Mouse (Mus musculus) midbrain, embryonic 10.5 days (tissue): ENCODE measurements around the gene Ppp1r16b. TPM values are rescaled to one million over a fixed set of nuclear protein-coding genes. Genes with fewer than 3 reads are reported as not detected.

Source experiments
- DNase-seq: peaks from one replicate; pipeline ENCODE4 v3.0.0-alpha.2; 2017; ENCODE audit warnings: low spot score
- H3K27ac ChIP-seq: fragments of 300-500 bp; sonication (generic); replicated peaks from 2 replicates; pipeline ENCODE4 v1.5.1; 2016; ENCODE audit warnings: mild to moderate bottlenecking
- H3K27me3 ChIP-seq: fragments of 300-500 bp; sonication (generic); 2 replicates; pipeline ENCODE4 v1.6.1; 2016; ENCODE audit warnings: low read depth, mild to moderate bottlenecking; ENCODE audit not compliant: poor library complexity, severe bottlenecking
- H3K36me3 ChIP-seq: fragments of 300-500 bp; sonication (generic); 2 replicates; pipeline ENCODE4 v1.6.1; 2016; ENCODE audit warnings: mild to moderate bottlenecking, moderate library complexity
- H3K4me1 ChIP-seq: fragments of 300-500 bp; sonication (generic); 2 replicates; pipeline ENCODE4 v1.6.1; 2016
- H3K4me3 ChIP-seq: fragments of 300-500 bp; sonication (generic); 2 replicates; pipeline ENCODE4 v1.5.1; 2016; ENCODE audit warnings: mild to moderate bottlenecking, moderate library complexity
- H3K9me3 ChIP-seq: fragments of 300-500 bp; sonication (generic); replicated peaks from 2 replicates; pipeline ENCODE4 v1.6.1; 2016; ENCODE audit warnings: mild to moderate bottlenecking
- WGBS: fragments of 180-500 bp; shearing (Covaris S2); methylation state at CpG from one replicate; pipeline ENCODE4 v1.1.7; 2016; 5-methylcytosine and 5-hydroxymethylcytosine counted together
- polyA plus RNA-seq: library from polyadenylated mRNA; unstranded; fragments of >200 nt; fragmentation: Nextera tagmentation; extraction: Ambion mirVana; gene quantifications from 2 replicates; pipeline ENCODE4 v1.2.1, GENCODE M21; 2016

The Ppp1r16b gene
- polyA plus RNA-seq, 1 experiment from 2014 or later: 3.7 TPM

DNA sequence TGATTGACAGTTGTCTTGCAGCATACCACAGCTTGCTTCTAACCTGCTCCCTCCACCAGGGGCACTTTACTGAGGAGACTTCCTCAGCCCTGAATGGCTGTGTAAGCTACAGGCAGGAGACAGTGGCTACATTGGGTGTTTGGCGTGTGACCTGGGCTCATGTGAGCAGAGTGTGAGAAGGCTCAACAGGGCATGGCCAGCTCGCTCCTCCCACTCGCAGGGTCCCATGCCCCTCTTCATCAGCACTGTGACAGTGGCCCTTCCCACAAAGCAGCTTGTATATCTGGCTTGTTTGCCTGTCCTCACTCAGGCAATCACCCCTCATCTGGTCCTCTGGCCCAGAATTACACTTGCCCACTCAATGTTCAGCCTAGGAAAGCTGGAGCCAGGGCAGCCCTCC is 73.9 kb downstream of the Ppp1r16b start:
- 88% methylated on average over 3 of the region's 3 CpGs for WGBS
- DNase-seq: no peak
- Histone ChIP-seq H3K36me3 (peaks cover 12% of the 10 kb centered on the region), H3K9me3 (0 out of 2 replicates have a peak, but pooled peaks cover 4% of the 10 kb centered on the region), H3K27me3 (no peaks in the 10 kb centered on the region), H3K27ac (peak overlapping the region; percentile 63), H3K4me1 (peaks cover 30% of the 10 kb centered on the region), H3K4me3 (no peak overlapping the region)

DNA sequence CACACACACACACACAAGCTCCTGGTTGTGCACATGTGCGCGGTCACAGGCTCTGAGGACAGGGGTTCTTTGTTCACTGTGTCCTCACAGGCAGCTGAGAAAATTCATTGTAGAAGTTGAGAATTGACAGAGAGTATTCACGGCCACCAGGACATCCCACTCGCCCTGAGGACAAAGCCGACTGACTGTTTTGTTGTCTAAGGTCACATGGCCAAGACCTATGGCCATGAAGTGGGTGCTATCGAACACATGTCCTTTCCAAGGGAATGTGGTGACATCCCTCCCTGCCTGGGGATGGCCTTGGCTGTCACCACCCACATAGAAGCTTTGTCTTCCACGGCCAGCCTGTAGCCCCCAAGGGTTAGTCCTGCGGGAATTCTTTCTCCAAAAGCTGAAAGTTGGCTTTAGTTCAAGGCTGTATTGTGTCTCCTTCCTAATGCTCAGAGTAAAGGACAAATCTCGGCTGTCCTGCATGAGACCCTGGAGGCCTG is 75.9 kb downstream of the Ppp1r16b start:
- H3K36me3 ChIP-seq: peaks cover 12% of the 10 kb centered on the region
- DNase-seq: peak; percentile 26
- 67% methylated on average over 9 of the region's 9 CpGs for WGBS

DNA sequence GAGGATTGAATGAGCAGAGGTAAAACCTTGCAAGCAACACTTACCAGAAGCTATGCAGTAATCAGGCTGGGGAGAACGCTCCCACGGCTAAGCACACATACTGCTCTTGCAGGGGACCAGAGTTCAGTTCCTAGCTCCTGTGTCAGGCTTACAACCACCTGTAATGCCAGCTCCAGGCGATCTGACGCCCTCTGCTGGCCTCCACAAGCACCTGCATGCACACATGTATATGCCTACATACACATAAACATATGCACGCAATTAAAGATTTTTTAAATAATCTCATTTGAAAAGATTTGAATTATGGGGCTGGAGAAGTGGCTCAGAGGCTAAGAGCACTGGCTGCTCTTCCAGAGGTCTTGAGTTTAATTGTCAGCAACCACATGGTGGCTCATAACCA is 77.2 kb downstream of the Ppp1r16b start:
- H3K4me1 ChIP-seq: peaks cover 38% of the 10 kb centered on the region
- no peaks in the 10 kb centered on the region for H3K27me3 ChIP-seq
- no peak overlapping the region for H3K4me3 ChIP-seq
- H3K36me3 ChIP-seq: peaks cover 12% of the 10 kb centered on the region
- 76% methylated on average over 5 of the region's 5 CpGs for WGBS
- no peak for DNase-seq
- 0 out of 2 replicates have a peak, but pooled peaks cover 4% of the 10 kb centered on the region for H3K9me3 ChIP-seq
- no peak overlapping the region for H3K27ac ChIP-seq

More for the DNA sequence above, 75.9 kb downstream of the Ppp1r16b start:
- no peaks in the 10 kb centered on the region for H3K27me3 ChIP-seq
- H3K27ac ChIP-seq: peak overlapping the region; percentile 58
- peaks cover 38% of the 10 kb centered on the region for H3K4me1 ChIP-seq
- H3K4me3 ChIP-seq: no peak overlapping the region
- 0 out of 2 replicates have a peak, but pooled peaks cover 4% of the 10 kb centered on the region for H3K9me3 ChIP-seq

DNA sequence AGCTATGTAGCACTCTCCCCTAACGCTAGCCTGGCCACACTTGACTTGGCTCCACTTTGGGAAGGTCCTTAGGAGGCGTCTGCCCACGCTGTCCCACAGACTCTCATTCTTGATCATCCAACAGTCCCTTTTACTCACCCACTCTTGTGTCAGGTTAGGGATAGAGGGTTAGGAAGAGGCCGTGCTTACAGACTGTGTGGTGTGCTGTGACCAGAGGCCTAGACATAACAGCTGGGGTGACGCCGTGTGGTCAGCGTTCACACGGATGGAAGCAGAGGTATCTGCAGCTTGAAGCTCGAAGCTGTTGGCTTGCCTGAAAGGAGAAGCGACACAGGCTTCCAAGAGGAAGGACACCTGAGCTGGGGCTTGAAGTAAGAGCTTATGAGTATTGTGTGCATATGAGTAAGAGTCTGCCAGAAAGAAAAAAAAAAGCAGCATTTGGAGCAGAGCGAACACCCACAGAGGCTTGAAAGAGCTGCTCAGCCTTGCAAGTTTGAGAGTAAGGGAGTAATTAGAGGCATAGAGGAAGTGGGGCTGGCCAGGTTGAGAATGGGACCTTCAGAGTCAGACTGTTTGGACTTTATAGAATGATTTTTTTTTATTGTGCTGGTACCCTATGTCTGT is 78.4 kb downstream of the Ppp1r16b start:
- no peaks in the 10 kb centered on the region for H3K27me3 ChIP-seq
- DNase-seq: no peak
- WGBS: 91% methylated on average over 11 of the region's 11 CpGs
- no peak overlapping the region for H3K4me3 ChIP-seq
- H3K4me1 ChIP-seq: peaks cover 32% of the 10 kb centered on the region
- peaks cover 12% of the 10 kb centered on the region for H3K36me3 ChIP-seq
- H3K9me3 ChIP-seq: 0 out of 2 replicates have a peak, but pooled peaks cover 4% of the 10 kb centered on the region
- 0 out of 2 replicates have a peak overlapping the region, but pooled peaks have one; percentile 23 for H3K27ac ChIP-seq

DNA sequence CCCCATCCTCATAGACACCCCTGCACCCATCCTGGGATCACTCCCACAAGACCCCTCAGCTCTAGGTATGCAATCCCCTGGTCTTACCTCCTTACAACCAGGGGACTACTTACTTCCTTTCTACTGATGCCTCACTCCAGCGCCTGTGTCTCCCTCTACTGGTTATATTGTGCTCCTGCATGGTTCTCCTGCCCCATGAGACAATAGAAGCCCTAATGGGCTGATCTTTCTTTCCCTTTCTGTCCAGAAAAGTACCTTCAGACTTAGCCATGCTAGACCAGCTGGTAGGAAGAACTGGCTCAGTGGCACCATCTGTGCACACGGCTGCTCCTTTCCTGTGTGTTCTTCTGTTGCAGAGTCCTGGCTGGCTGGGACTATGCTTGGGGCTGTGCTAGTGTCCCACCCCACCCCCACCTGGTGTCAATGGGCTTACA is 79.9 kb downstream of the Ppp1r16b start:
- 17% methylated on average over 2 of the region's 2 CpGs for WGBS
- H3K36me3 ChIP-seq: peaks cover 12% of the 10 kb centered on the region
- DNase-seq: peak; percentile 50
- H3K27me3 ChIP-seq: no peaks in the 10 kb centered on the region
- H3K4me1 ChIP-seq: peaks cover 23% of the 10 kb centered on the region
- H3K9me3 ChIP-seq: 0 out of 2 replicates have a peak, but pooled peaks cover 4% of the 10 kb centered on the region
- no peak overlapping the region for H3K4me3 ChIP-seq
- H3K27ac ChIP-seq: peak overlapping the region; percentile 52; the same call in 1 of the 2 replicates

DNA sequence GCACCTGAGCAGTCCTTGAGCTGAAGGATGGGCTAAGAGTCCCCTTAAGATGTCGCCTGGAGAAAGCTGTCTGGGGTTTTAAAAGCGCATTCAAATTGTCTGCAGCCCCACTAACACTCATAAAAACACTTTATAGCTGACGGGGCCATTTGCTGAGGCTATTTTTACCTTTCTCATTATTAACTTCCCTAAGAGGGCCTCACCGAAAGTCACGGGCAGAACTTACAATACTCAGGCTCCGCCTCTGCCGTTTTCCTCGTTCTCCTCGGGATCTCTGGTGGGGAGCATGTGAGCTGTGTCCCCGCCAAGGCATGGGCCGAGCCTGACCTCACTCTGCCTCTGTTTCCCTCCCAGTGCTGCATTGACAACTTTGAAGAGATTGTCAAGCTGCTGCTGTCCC is 81.0 kb downstream of the Ppp1r16b start:
- Histone ChIP-seq H3K4me1 (peaks cover 15% of the 10 kb centered on the region), H3K9me3 (0 out of 2 replicates have a peak, but pooled peaks cover 4% of the 10 kb centered on the region), H3K27ac (no peak overlapping the region), H3K27me3 (no peaks in the 10 kb centered on the region), H3K4me3 (no peak overlapping the region), H3K36me3 (peaks cover 12% of the 10 kb centered on the region)
- 84% methylated on average over 11 of the region's 11 CpGs for WGBS
- DNase-seq: no peak

DNA sequence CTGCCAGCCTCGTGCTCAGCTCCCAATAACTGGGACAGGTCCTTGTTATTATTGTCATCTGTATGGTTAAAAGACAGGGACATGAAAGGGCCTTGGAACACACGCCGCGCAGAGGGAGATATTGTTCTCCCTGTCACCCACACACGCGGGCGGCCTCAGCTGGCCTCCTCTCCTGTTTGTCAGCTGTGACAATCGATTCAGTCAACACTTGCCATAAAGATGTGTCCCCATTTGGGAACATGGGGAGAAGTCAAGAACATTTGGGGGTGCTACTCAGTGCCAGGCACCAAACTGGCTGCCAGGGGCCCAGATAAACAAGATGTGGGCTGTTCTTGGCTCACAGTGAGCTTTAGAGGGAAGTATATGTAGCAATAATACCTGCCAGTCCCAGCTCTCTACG is 84.2 kb downstream of the Ppp1r16b start:
- DNase-seq: no peak

DNA sequence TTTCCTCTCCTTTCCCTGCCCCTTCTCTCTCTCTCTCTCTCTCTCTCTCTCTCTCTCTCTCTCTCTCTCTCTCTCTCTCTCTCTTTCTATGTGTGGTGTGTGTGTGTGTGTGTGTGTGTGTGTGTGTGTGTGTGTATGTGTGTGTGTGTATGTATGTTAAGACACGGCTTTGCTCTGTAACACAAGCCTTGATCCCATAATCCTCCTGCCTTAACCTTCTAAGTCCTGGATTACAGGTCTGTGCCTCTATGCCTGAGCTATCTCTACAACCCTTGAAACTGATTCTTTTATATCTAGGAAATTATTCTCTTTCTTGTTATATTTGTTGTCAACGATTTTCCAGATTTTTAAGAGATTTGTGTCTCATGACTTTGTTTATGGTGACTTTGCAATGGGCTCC is 95.0 kb downstream of the Ppp1r16b start:
- Histone ChIP-seq H3K4me3 (no peak overlapping the region), H3K36me3 (0 out of 2 replicates have a peak, but pooled peaks cover 3% of the 10 kb centered on the region), H3K27me3 (no peaks in the 10 kb centered on the region), H3K27ac (no peak overlapping the region), H3K4me1 (no peaks in the 10 kb centered on the region), H3K9me3 (no peaks in the 10 kb centered on the region)
- no peak for DNase-seq
- 84% methylated on average over 2 of the region's 2 CpGs for WGBS

More for the DNA sequence above, 84.2 kb downstream of the Ppp1r16b start:
- Histone ChIP-seq H3K4me1 (peaks cover 8% of the 10 kb centered on the region), H3K36me3 (peaks cover 5% of the 10 kb centered on the region; the same call in 1 of the 2 replicates), H3K4me3 (no peak overlapping the region), H3K9me3 (no peaks in the 10 kb centered on the region), H3K27me3 (no peaks in the 10 kb centered on the region), H3K27ac (no peak overlapping the region)
- WGBS: 93% methylated on average over 9 of the region's 9 CpGs

DNA sequence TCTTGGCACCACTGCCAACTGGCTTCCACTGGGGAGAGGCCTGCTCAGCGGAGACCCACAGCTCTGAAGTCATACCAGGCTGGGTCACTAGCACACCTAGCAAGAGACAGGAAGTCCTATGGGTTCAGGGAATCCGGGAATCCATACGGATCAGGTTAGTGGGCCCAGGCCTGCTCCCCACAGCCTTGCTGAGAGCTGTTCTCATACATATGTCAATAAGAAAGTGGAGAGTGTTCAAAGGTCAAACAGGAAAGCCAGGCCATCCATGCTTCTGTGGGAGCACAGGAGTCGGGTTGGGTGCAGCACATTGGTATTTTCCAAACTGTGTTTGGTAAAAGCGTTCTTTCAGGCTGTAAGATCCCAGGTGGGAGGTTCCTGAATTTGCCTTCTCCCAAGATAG is 97.1 kb downstream of the Ppp1r16b start:
- no peaks in the 10 kb centered on the region for H3K27me3 ChIP-seq
- 0 out of 2 replicates have a peak, but pooled peaks cover 3% of the 10 kb centered on the region for H3K36me3 ChIP-seq
- no peak overlapping the region for H3K4me3 ChIP-seq
- no peaks in the 10 kb centered on the region for H3K9me3 ChIP-seq
- no peak for DNase-seq
- H3K27ac ChIP-seq: no peak overlapping the region
- peaks cover 2% of the 10 kb centered on the region; the same call in 1 of the 2 replicates for H3K4me1 ChIP-seq
- WGBS: 90% methylated on average over 5 of the region's 5 CpGs

DNA sequence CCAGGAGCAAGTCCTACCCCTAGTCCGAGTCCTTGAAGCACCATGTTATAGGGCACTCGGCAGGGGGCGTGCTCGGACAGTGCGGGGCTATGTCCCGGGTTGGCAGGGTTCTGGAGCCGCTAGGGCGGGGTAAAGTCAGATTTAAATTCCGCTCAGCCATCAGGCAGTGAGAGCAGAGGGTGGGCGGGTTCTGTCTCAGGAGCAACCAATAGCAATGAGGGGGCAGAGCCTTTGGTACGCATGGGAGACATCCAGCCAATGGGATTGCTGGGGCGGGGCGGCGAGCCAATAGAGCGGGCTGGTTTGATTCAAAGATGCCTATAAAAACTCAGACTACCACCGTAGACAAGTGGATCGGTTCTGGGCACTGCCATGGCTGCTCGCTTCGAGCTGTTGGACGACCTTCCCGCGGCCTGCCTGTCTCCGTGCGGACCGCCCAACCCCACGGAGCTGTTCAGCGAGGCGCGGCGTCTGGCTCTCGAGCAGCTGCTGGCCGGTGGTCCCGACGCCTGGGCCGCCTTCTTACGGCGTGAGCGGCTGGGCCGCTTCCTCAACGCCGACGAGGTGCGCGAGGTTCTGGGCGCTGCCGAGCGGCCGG is 102.6 kb downstream of the Ppp1r16b start, which contains the start of gene Fam83d:
Gene Fam83d, plus strand, starts transcription at position 352 of the 598 bp plus-strand sequence.
- Histone ChIP-seq H3K9me3 (no peaks in the 10 kb centered on the region), H3K4me3 (peak within 1 kb of the TSS; percentile 79), H3K4me1 (peaks cover 54% of the 10 kb centered on the region), H3K27ac (peak within 1 kb of the TSS; percentile 94), H3K27me3 (no peaks in the 10 kb centered on the region), H3K36me3 (peaks cover 14% of the 10 kb centered on the region)
- DNase-seq: peak; percentile 98
- WGBS: under 1% methylated on average over 48 of the region's 48 CpGs

DNA sequence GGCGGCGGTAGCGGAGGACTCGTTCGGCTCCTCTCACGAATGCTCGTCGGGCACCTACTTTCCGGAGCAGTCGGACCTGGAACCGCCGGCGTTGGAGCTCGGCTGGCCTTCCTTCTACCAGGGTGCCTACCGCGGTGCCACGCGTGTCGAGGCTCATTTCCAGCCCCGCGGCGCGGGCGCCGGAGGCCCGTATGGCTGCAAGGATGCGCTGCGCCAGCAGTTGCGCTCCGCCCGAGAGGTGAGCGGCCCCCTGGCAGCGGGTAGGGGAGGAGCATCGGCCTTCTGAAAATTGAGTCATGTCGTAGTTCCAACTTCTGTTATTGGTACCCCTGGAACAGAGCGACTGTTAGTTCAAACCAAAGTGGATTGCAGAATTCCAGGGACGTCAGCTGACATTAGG is 103.2 kb downstream of the Ppp1r16b start:
- peaks cover 54% of the 10 kb centered on the region for H3K4me1 ChIP-seq

DNA sequence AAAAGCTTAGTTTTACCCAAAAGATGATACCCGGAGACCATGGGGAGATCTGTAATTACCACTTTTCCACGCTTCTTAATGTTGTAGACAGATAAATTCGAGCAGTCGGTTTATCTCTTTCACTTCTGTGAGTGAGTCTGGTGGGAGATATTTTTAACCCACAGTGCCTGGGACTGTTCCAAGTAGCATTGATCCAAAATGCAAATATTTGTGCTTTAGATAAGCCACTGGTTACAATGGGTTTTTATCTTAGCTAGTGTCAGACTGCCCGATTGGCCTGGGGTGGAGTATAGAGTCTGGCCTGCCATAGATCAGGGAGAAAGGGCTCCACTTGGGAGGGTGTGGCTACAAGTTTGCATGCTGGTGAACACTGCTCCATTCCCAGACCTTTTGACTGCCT is 103.6 kb downstream of the Ppp1r16b start:
- Histone ChIP-seq H3K9me3 (no peaks in the 10 kb centered on the region), H3K27me3 (no peaks in the 10 kb centered on the region), H3K27ac (peak overlapping the region; percentile 94), H3K4me3 (peak overlapping the region; percentile 79), H3K4me1 (peaks cover 54% of the 10 kb centered on the region), H3K36me3 (peaks cover 22% of the 10 kb centered on the region)
- peak; percentile 41 for DNase-seq
- WGBS: 8% methylated on average over 5 of the region's 5 CpGs

More for the DNA sequence above, 103.2 kb downstream of the Ppp1r16b start:
- H3K36me3 ChIP-seq: peaks cover 19% of the 10 kb centered on the region
- H3K27ac ChIP-seq: peak overlapping the region; percentile 94
- H3K27me3 ChIP-seq: no peaks in the 10 kb centered on the region
- under 1% methylated on average over 37 of the region's 37 CpGs for WGBS
- H3K4me3 ChIP-seq: peak overlapping the region; percentile 79
- H3K9me3 ChIP-seq: no peaks in the 10 kb centered on the region
- peak; percentile 68 for DNase-seq
